Mouse (Mus musculus) spleen, adult 2 months (tissue): ENCODE data around the gene Fam168b.

Source experiments
- CTCF ChIP-seq: fragments of 200-500 bp; IDR thresholded peaks from 2 replicates; pipeline ENCODE4 v1.5.1; 2011; ENCODE audit warnings: mild to moderate bottlenecking, inconsistent platforms; ENCODE audit not compliant: insufficient read depth, insufficient read length, insufficient replicate concordance; ENCODE audit errors: extremely low read depth
- POLR2A ChIP-seq: fragments of 200-500 bp; IDR thresholded peaks from 2 replicates; pipeline ENCODE4 v1.6.1; 2011; ENCODE audit warnings: low read depth, low read length, inconsistent platforms

DNA sequence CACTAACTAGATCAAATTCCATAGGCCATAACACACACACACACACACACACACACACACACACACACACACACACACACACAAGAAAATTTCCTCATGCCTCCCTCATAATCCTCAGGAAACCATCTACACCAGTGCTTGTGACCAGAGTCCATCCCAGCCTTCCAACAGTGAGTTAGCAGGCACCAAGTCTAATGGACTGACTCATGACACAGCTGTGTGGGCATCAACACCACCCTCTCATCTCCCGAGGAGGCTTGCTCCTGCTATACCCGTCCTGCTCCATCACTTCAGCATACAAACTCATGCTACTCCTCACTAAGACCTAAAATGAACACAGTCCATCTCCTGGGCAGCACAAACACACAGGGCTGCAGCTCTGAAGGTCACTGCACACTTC, 11.9 kb downstream of the Fam168b start:
- TF ChIP-seq POLR2A (no peak), CTCF (no peak)
